Mouse (Mus musculus): ENCODE measurements around the gene Slc2a13.

DNA sequence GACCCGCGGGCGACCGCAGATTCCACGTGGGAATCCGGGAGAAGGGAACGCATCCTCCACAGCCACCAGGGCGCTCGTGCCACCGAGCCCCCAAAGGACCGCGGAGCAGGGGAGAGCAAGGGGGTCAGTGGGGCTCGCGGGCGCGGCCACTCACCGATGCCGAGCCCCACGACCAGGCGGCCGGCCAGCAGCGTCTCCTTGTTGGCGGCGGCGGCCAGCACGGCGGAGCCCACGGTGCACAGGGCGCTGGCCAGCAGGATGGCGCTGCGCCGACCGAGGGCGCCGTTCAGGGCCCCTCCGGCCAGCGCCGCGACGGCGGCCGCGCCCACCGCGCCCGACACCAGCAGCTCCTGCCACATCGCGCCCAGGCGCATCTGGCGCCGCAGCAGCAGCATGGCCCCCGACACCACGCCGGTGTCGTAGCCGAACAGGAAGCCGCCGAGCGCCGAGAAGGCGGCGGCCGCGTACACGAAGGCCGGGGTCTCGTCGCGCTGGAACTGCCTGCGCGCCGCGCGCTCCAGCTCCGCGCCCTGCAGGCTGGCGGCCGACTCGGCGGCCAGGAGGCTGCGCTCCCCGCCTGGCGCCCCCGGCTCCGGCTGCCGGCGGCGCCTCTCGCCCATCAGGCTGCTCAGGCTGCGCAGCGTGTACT lies 516 bp downstream of the Slc2a13 start:
- TF ChIP-seq POLR2A (IDR thresholded peaks at IDR 0.05; ENCODE audit: insufficient read depth, low read depth, low read length), result no peak
- no peak for TF ChIP-seq CTCF (IDR thresholded peaks at IDR 0.05; ENCODE audit: insufficient read depth, low read depth, low read length)

All from olfactory bulb, adult 2 months (tissue).